Mouse (Mus musculus) embryonic fibroblast, embryonic 13.5 days (primary cell): ENCODE measurements around the gene Spint2. TPM values are rescaled to one million over a fixed set of nuclear protein-coding genes. Genes with fewer than 3 reads are reported as not detected.

Experiments
- H3K27ac ChIP-seq: 2 replicates; pipeline ENCODE4 v1.5.1; 2012; ENCODE audit warnings: low read length, control low read depth, inconsistent platforms; ENCODE audit not compliant: insufficient read depth
- H3K4me1 ChIP-seq: 2 replicates; pipeline ENCODE4 v1.6.1; 2011; ENCODE audit warnings: low read length; ENCODE audit not compliant: control insufficient read depth, insufficient read depth
- H3K4me3 ChIP-seq: 2 replicates; pipeline ENCODE4 v1.5.1; 2011; ENCODE audit warnings: mild to moderate bottlenecking, control low read depth, low read length; ENCODE audit not compliant: insufficient read depth
- CTCF ChIP-seq: IDR thresholded peaks from 2 replicates; pipeline ENCODE4 v1.5.1; 2011; ENCODE audit warnings: mild to moderate bottlenecking, control low read depth, low read length, moderate library complexity, borderline replicate concordance; ENCODE audit not compliant: insufficient read depth
- POLR2A ChIP-seq: IDR thresholded peaks from 2 replicates; pipeline ENCODE4 v1.6.1; 2011; ENCODE audit warnings: low read depth, mild to moderate bottlenecking, control low read depth, low read length, moderate library complexity
- polyA plus RNA-seq: library from polyadenylated mRNA; stranded (reverse); fragments of >200 nt; gene quantifications from 2 replicates; pipeline ENCODE4 v1.2.4, GENCODE M21; 2011; ENCODE audit warnings: low read depth; ENCODE audit not compliant: missing spikeins, insufficient read length

Spint2 gene
- 11.6 and 11.7 TPM in 2 replicates for polyA plus RNA-seq

DNA sequence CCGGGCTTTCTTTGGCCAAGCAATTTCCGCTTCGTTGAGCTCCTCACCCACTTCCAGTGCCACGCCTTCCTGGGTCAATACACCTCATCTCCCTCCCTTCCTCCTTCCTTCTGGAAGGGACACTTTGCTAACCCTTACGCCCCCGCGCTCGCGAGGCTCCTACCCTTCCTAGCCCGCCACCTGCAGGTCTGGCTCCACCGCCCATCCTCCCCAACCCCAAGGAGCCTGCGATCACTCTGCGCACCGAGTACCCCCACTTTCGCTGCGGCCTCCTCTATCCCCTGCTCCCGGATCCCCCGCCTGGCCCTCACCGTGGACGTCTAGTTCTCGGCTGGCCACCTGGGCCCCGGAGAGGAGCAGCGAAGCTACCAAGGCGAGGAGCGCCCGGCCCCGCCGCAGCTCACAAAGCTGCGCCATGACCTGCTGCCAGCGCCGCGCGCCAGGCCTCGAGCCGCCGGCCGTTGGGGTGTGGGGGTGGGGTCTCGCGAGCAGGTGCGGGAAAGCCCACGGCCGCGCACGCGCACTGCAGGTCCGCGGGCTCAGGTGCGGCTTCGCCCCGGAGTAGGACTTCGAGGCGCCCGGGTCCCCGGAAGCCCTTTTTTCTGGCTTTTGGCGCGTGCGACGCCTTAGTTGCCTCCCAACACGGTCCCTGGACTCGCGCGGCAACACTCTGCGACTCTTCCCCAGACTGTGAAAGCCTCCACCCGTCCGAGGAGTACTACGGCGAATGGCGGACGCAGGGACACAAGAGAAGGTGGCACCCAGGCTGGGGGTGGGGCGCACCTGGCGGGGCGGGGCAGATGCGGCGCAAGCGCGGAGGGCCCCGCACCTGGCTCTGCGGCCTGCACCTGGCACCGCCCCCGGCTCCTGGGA lies at the start of gene Spint2:
TSS of gene Spint2 (minus strand) at position 712 of the 873 bp plus-strand sequence.
- no peaks in the 10 kb centered on the region for H3K4me1 ChIP-seq
- H3K27ac ChIP-seq, result no peak within 1 kb of the TSS
- TF ChIP-seq POLR2A, result no peak
- peak within 1 kb of the TSS; percentile 27 for H3K4me3 ChIP-seq

- TF ChIP-seq CTCF, result no peak
- TF ChIP-seq POLR2A, result no peak
- no peak overlapping the region for H3K4me3 ChIP-seq
- H3K27ac ChIP-seq, result no peak overlapping the region
- no peaks in the 10 kb centered on the region for H3K4me1 ChIP-seq
Observed at GRCm38 (mm10) chr7:29328984-29329383, 47.3 kb upstream of the Spint2 start.

- Histone ChIP-seq H3K4me3 (no peak overlapping the region), H3K4me1 (no peaks in the 10 kb centered on the region), H3K27ac (no peak overlapping the region)
- TF ChIP-seq POLR2A (no peak), CTCF (no peak)
Observed at GRCm38 (mm10) chr7:29327087-29327486, 45.4 kb upstream of the Spint2 start.

- Histone ChIP-seq H3K4me3 (no peak overlapping the region), H3K4me1 (peaks cover 6% of the 10 kb centered on the region; the same call in 1 of the 2 replicates), H3K27ac (no peak overlapping the region)
- TF ChIP-seq POLR2A, result no peak
- TF ChIP-seq CTCF, result no peak
Observed at GRCm38 (mm10) chr7:29319337-29320307, 37.9 kb upstream of the Spint2 start.

DNA sequence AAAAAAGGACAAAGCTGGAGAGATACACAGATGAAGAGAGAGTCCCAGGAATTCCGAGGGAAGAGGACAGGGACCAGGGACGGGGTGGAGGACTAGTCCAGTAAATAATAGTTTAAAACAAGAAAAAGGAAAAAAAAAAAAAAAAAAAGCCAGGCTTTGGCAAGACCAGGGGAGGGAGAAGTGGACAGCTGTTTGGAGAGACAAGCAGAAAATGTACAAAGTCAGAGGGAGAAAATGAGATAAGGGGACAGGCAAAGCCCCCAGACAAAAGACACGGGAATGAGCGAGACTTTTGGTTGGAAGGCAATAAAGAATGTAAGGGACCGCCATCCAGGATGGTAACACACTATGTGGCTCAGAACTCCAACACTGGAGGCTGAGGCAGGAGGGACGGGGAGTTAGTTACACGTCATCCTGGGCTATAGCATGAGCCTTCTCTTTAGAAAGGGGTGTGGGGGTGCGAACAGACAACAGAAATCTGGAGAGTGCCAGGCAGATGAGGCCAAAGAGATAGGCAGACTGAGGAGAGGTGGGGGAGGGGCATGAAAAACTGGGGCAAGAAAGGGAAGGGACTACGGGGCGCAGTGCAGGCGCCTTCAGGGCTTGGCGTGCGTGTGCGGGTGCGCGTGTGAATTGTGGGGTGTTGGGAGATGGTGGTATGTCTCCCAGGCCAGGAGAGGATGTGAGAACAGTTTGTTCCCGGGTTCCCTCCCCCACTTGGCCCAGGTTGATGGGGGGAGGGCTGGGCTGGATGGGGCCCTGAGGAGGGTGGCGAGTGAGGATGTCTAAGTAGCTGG lies 36.6 kb upstream of the Spint2 start:
- Histone ChIP-seq H3K27ac (peak overlapping the region; percentile 22; the same call in 1 of the 2 replicates), H3K4me3 (no peak overlapping the region), H3K4me1 (peaks cover 6% of the 10 kb centered on the region; the same call in 1 of the 2 replicates)
- TF ChIP-seq CTCF (no peak), POLR2A (no peak)

DNA sequence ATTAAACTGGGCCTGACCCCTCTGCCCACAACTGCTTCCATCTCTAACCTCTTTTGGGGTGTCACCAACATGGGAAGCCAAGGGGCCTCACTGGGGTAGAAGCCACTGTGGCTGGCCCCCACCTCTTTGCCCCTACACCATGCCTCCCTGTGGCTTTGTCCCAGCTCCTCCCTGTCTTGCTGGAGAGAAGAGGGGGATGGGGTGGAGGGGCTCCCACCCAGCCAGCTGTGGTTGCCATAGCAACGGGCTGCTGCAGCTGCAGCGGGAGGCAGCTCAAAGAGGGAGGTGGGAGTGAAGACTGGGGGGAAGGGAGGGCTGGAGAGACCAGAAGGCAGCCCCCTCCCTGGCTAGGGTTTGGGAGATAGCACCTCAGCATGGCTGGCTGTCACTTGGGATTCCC lies 35.8 kb upstream of the Spint2 start:
- Histone ChIP-seq H3K27ac (no peak overlapping the region), H3K4me3 (no peak overlapping the region), H3K4me1 (peaks cover 6% of the 10 kb centered on the region; the same call in 1 of the 2 replicates)
- TF ChIP-seq POLR2A (no peak), CTCF (no peak)

- Histone ChIP-seq H3K4me3 (no peak overlapping the region), H3K27ac (no peak overlapping the region), H3K4me1 (peaks cover 6% of the 10 kb centered on the region; the same call in 1 of the 2 replicates)
- TF ChIP-seq CTCF (no peak), POLR2A (no peak)
Observed at GRCm38 (mm10) chr7:29316976-29317375, 35.3 kb upstream of the Spint2 start.

DNA sequence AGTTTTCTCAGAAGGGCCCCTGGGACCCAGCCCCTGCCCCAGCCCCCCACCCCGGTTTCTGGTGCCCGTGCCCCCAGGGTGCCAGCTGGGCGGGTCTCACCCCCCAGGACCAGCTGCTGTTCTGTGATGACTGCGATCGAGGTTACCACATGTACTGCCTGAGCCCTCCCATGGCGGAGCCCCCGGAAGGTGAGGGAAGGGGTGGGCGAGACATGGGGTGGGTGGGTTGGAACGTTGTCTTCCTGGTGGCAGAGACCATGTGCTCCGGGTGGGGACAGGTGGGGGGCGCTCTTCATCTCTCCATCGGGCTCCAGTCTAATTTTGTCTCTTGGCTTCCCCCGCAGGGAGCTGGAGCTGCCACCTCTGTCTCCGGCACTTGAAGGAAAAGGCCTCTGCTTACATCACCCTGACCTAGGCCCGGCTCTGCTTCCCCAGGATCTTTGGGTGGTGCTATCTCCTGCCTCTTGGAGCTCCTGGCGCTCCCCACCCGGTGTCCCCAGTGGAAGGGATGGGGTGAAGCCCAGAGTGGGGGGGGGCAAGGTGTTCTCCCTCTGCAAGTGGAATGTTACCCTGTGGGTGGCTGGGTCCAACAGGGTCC lies 34.5 kb upstream of the Spint2 start:
- H3K27ac ChIP-seq, result no peak overlapping the region
- no peak overlapping the region for H3K4me3 ChIP-seq
- TF ChIP-seq POLR2A (no peak), CTCF (no peak)
- peaks cover 6% of the 10 kb centered on the region; the same call in 1 of the 2 replicates for H3K4me1 ChIP-seq
